Mouse (Mus musculus) MEL (cell line): ENCODE measurements around the gene Gm20388.

Experiments used
- ELF1 ChIP-seq: IDR thresholded peaks from 2 replicates; pipeline ENCODE4 v1.6.1; 2014; ENCODE audit warnings: low read depth, mild to moderate bottlenecking, inconsistent platforms, low read length, improper control_type of control experiment, moderate library complexity
- POLR2AphosphoS5 ChIP-seq: IDR thresholded peaks from 2 replicates; pipeline ENCODE4 v1.6.1; 2012; ENCODE audit warnings: low read depth, borderline replicate concordance, mild to moderate bottlenecking, inconsistent platforms, low read length, moderate library complexity, mixed read lengths
- ZKSCAN1 ChIP-seq: IDR thresholded peaks from 2 replicates; pipeline ENCODE4 v1.6.1; 2012; ENCODE audit warnings: low read depth, mild to moderate bottlenecking, inconsistent platforms, low read length, improper control_type of control experiment, moderate library complexity

GRCm38 (mm10) chr8:123401936-123402335, 3491.3 kb downstream of the Gm20388 start:
- no peak for TF ChIP-seq ELF1
- no peak for TF ChIP-seq ZKSCAN1
- no peak for TF ChIP-seq POLR2AphosphoS5
